Mouse (Mus musculus): ENCODE results near the gene Smarce1. TPM values are rescaled to one million over a fixed set of nuclear protein-coding genes. Genes with fewer than 3 reads are reported as not detected.

Smarce1 gene
- polyA plus RNA-seq, 1 experiment from 2014 or later: 370 TPM

GRCm38 (mm10) chr11:99221811-99222210 is 9.0 kb downstream of the Smarce1 start:
- no peak overlapping the region for H3K9ac ChIP-seq (replicated peaks)
- no peaks in the 10 kb centered on the region for H3K9me3 ChIP-seq
- H3K27ac ChIP-seq: no peak overlapping the region
- no peak overlapping the region for H3K4me3 ChIP-seq (replicated peaks)
- no peaks in the 10 kb centered on the region for H3K27me3 ChIP-seq
- no peak overlapping the region for H3K4me2 ChIP-seq (replicated peaks)
- peaks cover 73% of the 10 kb centered on the region for H3K36me3 ChIP-seq
- 89% methylated on average over 2 of the region's 2 CpGs for WGBS
- peaks cover 6% of the 10 kb centered on the region for H3K4me1 ChIP-seq (replicated peaks)
- no peak for ATAC-seq

- no peak overlapping the region for H3K27ac ChIP-seq
- no peak overlapping the region for H3K9ac ChIP-seq (replicated peaks)
- H3K9me3 ChIP-seq: no peaks in the 10 kb centered on the region
- no peak for ATAC-seq
- no peaks in the 10 kb centered on the region; the same call in 1 of the 2 replicates for H3K4me1 ChIP-seq (replicated peaks)
- WGBS: 85% methylated on average over 7 of the region's 7 CpGs
- no peak overlapping the region for H3K4me2 ChIP-seq (replicated peaks)
- H3K36me3 ChIP-seq: peaks cover 83% of the 10 kb centered on the region
- no peak overlapping the region for H3K4me3 ChIP-seq (replicated peaks)
- H3K27me3 ChIP-seq: no peaks in the 10 kb centered on the region
These were observed 13.4 kb downstream of the Smarce1 start for GRCm38 (mm10) chr11:99217248-99217986.

- no peak overlapping the region for H3K27ac ChIP-seq
- H3K4me2 ChIP-seq (replicated peaks): no peak overlapping the region
- H3K36me3 ChIP-seq: peaks cover 86% of the 10 kb centered on the region
- no peaks in the 10 kb centered on the region for H3K4me1 ChIP-seq (replicated peaks)
- no peaks in the 10 kb centered on the region for H3K27me3 ChIP-seq
- H3K4me3 ChIP-seq (replicated peaks): no peak overlapping the region
- H3K9me3 ChIP-seq: no peaks in the 10 kb centered on the region
- 97% methylated on average over 3 of the region's 3 CpGs for WGBS
- no peak for ATAC-seq
- H3K9ac ChIP-seq (replicated peaks): no peak overlapping the region
These were observed 14.6 kb downstream of the Smarce1 start for GRCm38 (mm10) chr11:99216181-99216580.

- H3K4me2 ChIP-seq (replicated peaks): no peak overlapping the region
- no peaks in the 10 kb centered on the region for H3K4me1 ChIP-seq (replicated peaks)
- 87% methylated on average over 7 of the region's 7 CpGs for WGBS
- no peaks in the 10 kb centered on the region for H3K27me3 ChIP-seq
- H3K4me3 ChIP-seq (replicated peaks): no peak overlapping the region
- H3K9ac ChIP-seq (replicated peaks): no peak overlapping the region
- peaks cover 88% of the 10 kb centered on the region for H3K36me3 ChIP-seq
- ATAC-seq: no peak
- H3K27ac ChIP-seq: no peak overlapping the region
- no peaks in the 10 kb centered on the region for H3K9me3 ChIP-seq
These were observed 18.1 kb downstream of the Smarce1 start for GRCm38 (mm10) chr11:99212693-99213092.

GRCm38 (mm10) chr11:99211964-99212363 is 18.9 kb downstream of the Smarce1 start:
- Histone ChIP-seq H3K4me1 (replicated peaks) (no peaks in the 10 kb centered on the region), H3K4me2 (replicated peaks) (no peak overlapping the region), H3K36me3 (peaks cover 81% of the 10 kb centered on the region), H3K4me3 (replicated peaks) (no peak overlapping the region), H3K27me3 (no peaks in the 10 kb centered on the region), H3K27ac (no peak overlapping the region), H3K9ac (replicated peaks) (no peak overlapping the region), H3K9me3 (no peaks in the 10 kb centered on the region)
- no peak for ATAC-seq
- 85% methylated on average over 2 of the region's 2 CpGs for WGBS

- no peak overlapping the region for H3K9ac ChIP-seq (replicated peaks)
- H3K36me3 ChIP-seq: peaks cover 44% of the 10 kb centered on the region
- 82% methylated on average over 8 of the region's 8 CpGs for WGBS
- H3K27me3 ChIP-seq: no peaks in the 10 kb centered on the region
- no peak for ATAC-seq
- H3K4me1 ChIP-seq (replicated peaks): no peaks in the 10 kb centered on the region
- no peak overlapping the region for H3K27ac ChIP-seq
- no peak overlapping the region for H3K4me3 ChIP-seq (replicated peaks)
- no peak overlapping the region for H3K4me2 ChIP-seq (replicated peaks)
- H3K9me3 ChIP-seq: no peaks in the 10 kb centered on the region
These were observed 22.6 kb downstream of the Smarce1 start for GRCm38 (mm10) chr11:99208105-99208669.

- H3K27ac ChIP-seq: no peak overlapping the region
- H3K9me3 ChIP-seq: no peaks in the 10 kb centered on the region
- H3K36me3 ChIP-seq: peaks cover 37% of the 10 kb centered on the region
- H3K4me1 ChIP-seq (replicated peaks): no peaks in the 10 kb centered on the region
- no peak overlapping the region for H3K4me2 ChIP-seq (replicated peaks)
- H3K9ac ChIP-seq (replicated peaks): no peak overlapping the region
- no peak for ATAC-seq
- H3K4me3 ChIP-seq (replicated peaks): no peak overlapping the region
- WGBS: 32% methylated on average over 2 of the region's 2 CpGs
- no peaks in the 10 kb centered on the region for H3K27me3 ChIP-seq
These were observed 23.4 kb downstream of the Smarce1 start for GRCm38 (mm10) chr11:99207449-99207848.

- 34% methylated on average over 2 of the region's 2 CpGs for WGBS
- Histone ChIP-seq H3K9ac (replicated peaks) (no peak overlapping the region), H3K36me3 (peaks cover 32% of the 10 kb centered on the region), H3K27ac (no peak overlapping the region), H3K4me1 (replicated peaks) (no peaks in the 10 kb centered on the region), H3K27me3 (no peaks in the 10 kb centered on the region), H3K4me2 (replicated peaks) (no peak overlapping the region), H3K9me3 (no peaks in the 10 kb centered on the region), H3K4me3 (replicated peaks) (no peak overlapping the region)
- no peak for ATAC-seq
These were observed 23.9 kb downstream of the Smarce1 start for GRCm38 (mm10) chr11:99206954-99207353.

GRCm38 (mm10) chr11:99189154-99189582 is 41.6 kb downstream of the Smarce1 start:
- ATAC-seq: no peak
- WGBS: 21% methylated on average over 14 of the region's 14 CpGs
- H3K27ac ChIP-seq: no peak overlapping the region
- 0 out of 2 replicates have a peak, but pooled peaks cover 13% of the 10 kb centered on the region for H3K27me3 ChIP-seq
- no peak overlapping the region for H3K9ac ChIP-seq (replicated peaks)
- no peaks in the 10 kb centered on the region for H3K4me1 ChIP-seq (replicated peaks)
- H3K36me3 ChIP-seq: no peaks in the 10 kb centered on the region
- 0 out of 2 replicates have a peak, but pooled peaks cover 2% of the 10 kb centered on the region for H3K9me3 ChIP-seq
- H3K4me3 ChIP-seq (replicated peaks): no peak overlapping the region
- no peak overlapping the region for H3K4me2 ChIP-seq (replicated peaks)

GRCm38 (mm10) chr11:99187348-99187747 is 43.5 kb downstream of the Smarce1 start:
- Histone ChIP-seq H3K4me2 (replicated peaks) (no peak overlapping the region), H3K9me3 (no peaks in the 10 kb centered on the region), H3K27ac (no peak overlapping the region), H3K27me3 (0 out of 2 replicates have a peak, but pooled peaks cover 13% of the 10 kb centered on the region), H3K4me3 (replicated peaks) (no peak overlapping the region), H3K9ac (replicated peaks) (no peak overlapping the region), H3K36me3 (no peaks in the 10 kb centered on the region), H3K4me1 (replicated peaks) (no peaks in the 10 kb centered on the region)
- no peak for ATAC-seq
- WGBS: 98% methylated on average over 4 of the region's 4 CpGs

GRCm38 (mm10) chr11:99186836-99187235 is 44.0 kb downstream of the Smarce1 start:
- no peak for ATAC-seq
- Histone ChIP-seq H3K27ac (no peak overlapping the region), H3K9ac (replicated peaks) (no peak overlapping the region), H3K4me2 (replicated peaks) (no peak overlapping the region), H3K36me3 (no peaks in the 10 kb centered on the region), H3K27me3 (0 out of 2 replicates have a peak, but pooled peaks cover 13% of the 10 kb centered on the region), H3K4me3 (replicated peaks) (no peak overlapping the region), H3K9me3 (no peaks in the 10 kb centered on the region), H3K4me1 (replicated peaks) (no peaks in the 10 kb centered on the region)
- WGBS: 68% methylated on average over 2 of the region's 2 CpGs

- 85% methylated on average over 11 of the region's 11 CpGs for WGBS
- ATAC-seq: no peak
- no peaks in the 10 kb centered on the region for H3K4me1 ChIP-seq (replicated peaks)
- H3K27ac ChIP-seq: no peak overlapping the region
- no peak overlapping the region for H3K4me3 ChIP-seq (replicated peaks)
- no peaks in the 10 kb centered on the region for H3K36me3 ChIP-seq
- no peaks in the 10 kb centered on the region for H3K9me3 ChIP-seq
- no peak overlapping the region for H3K4me2 ChIP-seq (replicated peaks)
- H3K27me3 ChIP-seq: no peaks in the 10 kb centered on the region
- H3K9ac ChIP-seq (replicated peaks): no peak overlapping the region
These were observed 48.2 kb downstream of the Smarce1 start for GRCm38 (mm10) chr11:99182575-99182974.
